Mouse (Mus musculus) heart, embryonic 14.5 days (tissue): Measurements from ENCODE around the gene Psma6. TPM values are rescaled to one million over a fixed set of nuclear protein-coding genes. Genes with fewer than 3 reads are reported as not detected.
A peak's percentile ranks its signal among the peaks of the same experiment; 100 is the strongest.

ENCODE experiments used
- ATAC-seq: fragments of 200-750 bp; cut with Nextera tagmentation; 2 replicates; pipeline ENCODE4 v1.8.0; 2017; ENCODE audit warnings: low read depth, moderate TSS enrichment; ENCODE audit not compliant: insufficient number of reproducible peaks, insufficient read depth, low FRiP score
- H3K27ac ChIP-seq, 2 experiments: fragments of 200-500 bp in 1 of 2; fragments of 300-500 bp in 1 of 2; sonication (generic) in 1 of 2; replicated peaks in 1 of 2; 2 replicates each; pipeline ENCODE4 v1.5.1; 2012 to 2014; ENCODE audit warnings: low read depth in 2 of 2, low read length in 2 of 2, control low read depth in 1 of 2, mild to moderate bottlenecking in 1 of 2, mixed read lengths in 1 of 2; ENCODE audit not compliant: control insufficient read depth in 1 of 2, insufficient read depth in 1 of 2
- H3K27me3 ChIP-seq: fragments of 300-500 bp; sonication (generic); 2 replicates; pipeline ENCODE4 v1.6.1; 2014; ENCODE audit warnings: mild to moderate bottlenecking, low read length, control low read depth; ENCODE audit not compliant: control insufficient read depth, insufficient read depth
- H3K36me3 ChIP-seq: fragments of 300-500 bp; sonication (generic); 2 replicates; pipeline ENCODE4 v1.6.1; 2014; ENCODE audit warnings: mild to moderate bottlenecking, control low read depth, low read length, mixed read lengths; ENCODE audit not compliant: control insufficient read depth, insufficient read depth
- H3K4me1 ChIP-seq, 2 experiments: fragments of 200-500 bp in 1 of 2; fragments of 300-500 bp in 1 of 2; sonication (generic) in 1 of 2; 2 replicates each; pipeline ENCODE4 v1.6.1; 2012 to 2014; ENCODE audit warnings: low read length in 2 of 2, control low read depth in 1 of 2, mixed read lengths in 1 of 2; ENCODE audit not compliant: control insufficient read depth in 2 of 2, insufficient read depth in 2 of 2
- H3K4me2 ChIP-seq: fragments of 300-500 bp; sonication (generic); 2 replicates; pipeline ENCODE4 v1.6.1; 2014; ENCODE audit warnings: mild to moderate bottlenecking, low read length
- H3K4me3 ChIP-seq, 2 experiments: fragments of 200-500 bp in 1 of 2; fragments of 300-500 bp in 1 of 2; sonication (generic) in 1 of 2; 2 replicates each; pipeline ENCODE4 v1.5.1; 2012 to 2014; ENCODE audit warnings: low read length in 2 of 2, mild to moderate bottlenecking in 2 of 2, control low read depth in 1 of 2, low read depth in 1 of 2, moderate library complexity in 1 of 2; ENCODE audit not compliant: control insufficient read depth in 1 of 2, insufficient read depth in 1 of 2
- H3K9ac ChIP-seq: fragments of 300-500 bp; sonication (generic); 2 replicates; pipeline ENCODE4 v1.6.1; 2014; ENCODE audit warnings: mild to moderate bottlenecking, low read length
- H3K9me3 ChIP-seq: fragments of 300-500 bp; sonication (generic); 2 replicates; pipeline ENCODE4 v1.6.1; 2016; ENCODE audit warnings: low read length, control low read depth; ENCODE audit not compliant: control insufficient read depth
- WGBS: fragments of 180-500 bp; shearing (Covaris S2); extraction: QIAGEN DNeasy Blood & Tissue Kit; methylation state at CpG from one replicate; pipeline ENCODE4 v1.1.7; 2014; 5-methylcytosine and 5-hydroxymethylcytosine counted together
- polyA plus RNA-seq: library from polyadenylated mRNA; unstranded; fragments of >200 nt; fragmentation: Nextera tagmentation; extraction: Ambion mirVana; gene quantifications from 2 replicates; pipeline ENCODE4 v1.2.1, GENCODE M21; 2014

Gene Psma6
- polyA plus RNA-seq, 1 experiment from 2014 or later: 344 TPM

GRCm38 (mm10) chr12:55386456-55386855 is 2.4 kb downstream of the Psma6 start:
- Histone ChIP-seq H3K4me3 (no peak overlapping the region), H3K4me1 (peaks cover 5 to 6% of the 10 kb centered on the region in 2 experiments; a peak in 3 of 4 replicates), H3K9me3 (no peaks in the 10 kb centered on the region), H3K36me3 (no peaks in the 10 kb centered on the region; the same call in 1 of the 2 replicates), H3K27me3 (no peaks in the 10 kb centered on the region), H3K27ac (no peak overlapping the region), H3K4me2 (no peak overlapping the region), H3K9ac (no peak overlapping the region)
- WGBS: 72% methylated on average over 9 of the region's 9 CpGs
- no peak for ATAC-seq

DNA sequence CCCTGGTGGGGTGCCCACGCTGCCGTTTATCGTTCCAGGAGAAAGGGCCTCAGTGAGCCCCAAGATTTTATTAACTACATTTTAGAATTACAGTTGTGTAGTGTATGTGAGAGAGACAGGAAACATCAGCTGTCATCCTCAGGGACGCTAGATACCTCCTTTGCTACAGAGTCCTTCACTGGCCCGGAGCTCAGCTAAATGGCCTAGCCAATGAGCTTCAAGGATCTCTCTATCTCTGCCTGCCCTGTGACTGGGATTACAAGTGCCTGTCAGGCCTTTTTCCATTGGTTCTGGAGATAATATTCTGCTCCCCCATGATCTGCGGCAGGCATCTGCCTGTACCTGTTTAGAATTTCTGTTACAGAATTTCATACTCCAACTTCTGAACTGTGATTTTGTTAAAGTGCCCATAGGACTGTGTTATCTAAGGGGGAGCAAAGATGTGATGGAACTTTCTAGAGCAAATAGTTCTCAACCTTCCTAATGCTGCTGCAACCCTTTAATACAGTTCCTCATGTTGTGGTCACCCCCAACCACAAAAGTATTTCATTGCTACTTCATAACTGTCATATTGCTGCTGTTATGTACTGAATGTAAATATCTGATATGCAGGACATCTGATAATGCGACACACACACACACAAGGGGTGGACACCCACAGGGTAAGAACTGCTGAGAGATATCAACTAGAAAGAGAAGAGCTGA is 3.2 kb downstream of the Psma6 start:
- H3K4me2 ChIP-seq: no peak overlapping the region
- peaks cover 5 to 6% of the 10 kb centered on the region in 2 experiments; a peak in 3 of 4 replicates for H3K4me1 ChIP-seq
- H3K4me3 ChIP-seq: no peak overlapping the region
- ATAC-seq: no peak
- H3K27me3 ChIP-seq: no peaks in the 10 kb centered on the region
- no peaks in the 10 kb centered on the region for H3K9me3 ChIP-seq
- 54% methylated on average over 7 of the region's 7 CpGs for WGBS
- H3K27ac ChIP-seq: no peak overlapping the region
- no peak overlapping the region for H3K9ac ChIP-seq
- H3K36me3 ChIP-seq: no peaks in the 10 kb centered on the region; the same call in 1 of the 2 replicates

GRCm38 (mm10) chr12:55387788-55388465 is 3.9 kb downstream of the Psma6 start:
- Histone ChIP-seq H3K9ac (no peak overlapping the region), H3K36me3 (no peaks in the 10 kb centered on the region), H3K4me3 (no peak overlapping the region), H3K4me2 (no peak overlapping the region), H3K9me3 (no peaks in the 10 kb centered on the region), H3K4me1 (peaks cover 5 to 6% of the 10 kb centered on the region in 2 experiments; a peak in 3 of 4 replicates), H3K27ac (no peak overlapping the region), H3K27me3 (no peaks in the 10 kb centered on the region)
- no peak for ATAC-seq
- whole genome bisulfite sequencing: 65% methylated on average over 11 of the region's 11 CpGs

- no peaks in the 10 kb centered on the region for H3K27me3 ChIP-seq
- H3K9ac ChIP-seq: no peak overlapping the region
- no peak overlapping the region for H3K27ac ChIP-seq
- no peak overlapping the region for H3K4me2 ChIP-seq
- H3K36me3 ChIP-seq: no peaks in the 10 kb centered on the region
- H3K4me1 ChIP-seq: peaks cover 5 to 6% of the 10 kb centered on the region in 2 experiments; a peak in 3 of 4 replicates
- H3K9me3 ChIP-seq: no peaks in the 10 kb centered on the region
- no peak for ATAC-seq
- H3K4me3 ChIP-seq: no peak overlapping the region
- WGBS: 65% methylated on average over 6 of the region's 6 CpGs
These were observed 4.5 kb downstream of the Psma6 start for GRCm38 (mm10) chr12:55388478-55388877.

DNA sequence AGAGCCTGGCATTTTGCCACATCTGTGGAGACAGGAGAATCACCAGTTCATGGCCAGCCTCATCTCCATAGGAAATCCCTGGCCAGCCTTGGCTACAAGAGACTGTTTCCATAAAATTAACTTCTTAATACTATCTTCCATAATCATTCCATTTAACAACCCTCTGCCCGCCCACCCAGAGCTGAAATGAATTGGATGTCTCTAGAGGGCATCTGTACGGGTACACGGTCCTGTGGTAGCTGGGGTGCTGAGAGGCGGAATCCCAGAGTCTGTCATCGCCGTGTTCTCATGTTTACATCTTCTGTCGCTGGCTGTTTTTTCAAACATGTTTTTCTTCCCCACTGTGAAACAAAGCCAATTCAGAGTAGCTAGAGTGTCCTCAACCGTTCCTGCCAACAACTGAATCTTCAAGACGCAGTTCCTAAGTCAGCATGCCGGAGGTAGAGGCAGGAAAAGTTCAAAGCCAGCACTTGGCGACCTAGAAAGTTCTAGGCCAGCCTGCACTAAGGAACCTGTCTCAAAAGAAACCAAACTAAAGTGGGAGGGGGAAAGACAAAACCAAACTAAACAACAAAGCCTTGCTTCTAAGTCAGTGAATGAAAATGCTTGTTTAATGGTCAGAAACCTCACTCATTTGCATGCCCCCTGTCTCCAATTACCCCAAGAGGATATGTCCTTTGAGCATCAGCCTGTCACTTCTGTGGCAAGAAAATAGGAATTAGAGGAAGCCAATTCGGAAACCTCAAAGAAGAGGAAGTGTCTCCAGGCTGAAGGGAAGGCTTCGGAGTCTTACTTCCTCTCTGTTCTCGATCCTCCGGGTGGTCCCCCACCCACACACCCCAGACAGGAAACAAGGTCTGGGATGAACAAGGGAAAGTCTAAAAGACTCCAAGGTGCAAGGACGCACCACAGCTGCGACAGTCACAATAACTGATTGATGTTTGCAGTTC is 5.4 kb downstream of the Psma6 start:
- 0 out of 4 replicates have a peak overlapping the region, but pooled peaks of 1 of the 2 experiments have one; percentile 21 for H3K27ac ChIP-seq
- WGBS: 70% methylated on average over 17 of the region's 17 CpGs
- H3K4me2 ChIP-seq: no peak overlapping the region
- no peak for ATAC-seq
- H3K4me1 ChIP-seq: peaks cover 5 to 6% of the 10 kb centered on the region in 2 experiments; a peak in 3 of 4 replicates
- no peaks in the 10 kb centered on the region for H3K9me3 ChIP-seq
- no peak overlapping the region for H3K9ac ChIP-seq
- H3K36me3 ChIP-seq: no peaks in the 10 kb centered on the region
- H3K4me3 ChIP-seq: no peak overlapping the region
- H3K27me3 ChIP-seq: no peaks in the 10 kb centered on the region

- no peak overlapping the region for H3K4me2 ChIP-seq
These were observed 8.1 kb downstream of the Psma6 start for GRCm38 (mm10) chr12:55392120-55392519.

More at GRCm38 (mm10) chr12:55392120-55392519, 8.1 kb downstream of the Psma6 start:
- no peak for ATAC-seq
- no peak overlapping the region for H3K9ac ChIP-seq
- H3K36me3 ChIP-seq: no peaks in the 10 kb centered on the region
- H3K4me3 ChIP-seq: no peak overlapping the region
- peaks cover 5% of the 10 kb centered on the region in 2 experiments for H3K4me1 ChIP-seq
- no peaks in the 10 kb centered on the region for H3K9me3 ChIP-seq
- no peak overlapping the region for H3K27ac ChIP-seq
- no peaks in the 10 kb centered on the region for H3K27me3 ChIP-seq
